Mouse (Mus musculus) midbrain, embryonic 15.5 days (tissue): ENCODE results near the gene Rbm20. TPM values are rescaled to one million over a fixed set of nuclear protein-coding genes. Genes with fewer than 3 reads are reported as not detected.

Experiments
- ATAC-seq: fragments of 200-750 bp; cut with Nextera tagmentation; replicated peaks from 2 replicates; pipeline ENCODE4 v1.8.0; 2017; ENCODE audit warnings: moderate TSS enrichment
- H3K27ac ChIP-seq: fragments of 300-500 bp; sonication (generic); 2 replicates; pipeline ENCODE4 v1.5.1; 2015; ENCODE audit warnings: mild to moderate bottlenecking, inconsistent platforms
- H3K27me3 ChIP-seq: fragments of 300-500 bp; sonication (generic); replicated peaks from 2 replicates; pipeline ENCODE4 v1.6.1; 2015; ENCODE audit warnings: inconsistent platforms
- H3K36me3 ChIP-seq: fragments of 300-500 bp; sonication (generic); replicated peaks from 2 replicates; pipeline ENCODE4 v1.6.1; 2015; ENCODE audit warnings: inconsistent platforms
- H3K4me1 ChIP-seq: fragments of 300-500 bp; sonication (generic); 2 replicates; pipeline ENCODE4 v1.6.1; 2015; ENCODE audit warnings: inconsistent platforms
- H3K4me2 ChIP-seq: fragments of 300-500 bp; sonication (generic); 2 replicates; pipeline ENCODE4 v1.6.1; 2015; ENCODE audit warnings: inconsistent platforms, mild to moderate bottlenecking, moderate library complexity
- H3K4me3 ChIP-seq: fragments of 300-500 bp; sonication (generic); 2 replicates; pipeline ENCODE4 v1.5.1; 2015; ENCODE audit warnings: mild to moderate bottlenecking, inconsistent platforms
- H3K9ac ChIP-seq: fragments of 300-500 bp; sonication (generic); 2 replicates; pipeline ENCODE4 v1.6.1; 2015; ENCODE audit warnings: mild to moderate bottlenecking, inconsistent platforms
- H3K9me3 ChIP-seq: fragments of 300-500 bp; sonication (generic); 2 replicates; pipeline ENCODE4 v1.6.1; 2016; ENCODE audit warnings: inconsistent platforms
- WGBS: fragments of 180-500 bp; shearing (Covaris S2); methylation state at CpG from one replicate; pipeline ENCODE4 v1.1.7; 2015; ENCODE audit warnings: mixed read lengths; 5-methylcytosine and 5-hydroxymethylcytosine counted together
- polyA plus RNA-seq: library from polyadenylated mRNA; unstranded; fragments of >200 nt; fragmentation: Nextera tagmentation; extraction: Ambion mirVana; gene quantifications from 2 replicates; pipeline ENCODE4 v1.2.1, GENCODE M21; 2015

Rbm20 gene
- polyA plus RNA-seq, 1 experiment from 2014 or later, result 1.0 TPM

GRCm38 (mm10) chr19:53768478-53768877 is 91.4 kb downstream of the Rbm20 start:
- ATAC-seq, result no peak

GRCm38 (mm10) chr19:53773937-53774640 is 97.0 kb downstream of the Rbm20 start:
- Histone ChIP-seq H3K9ac (no peak overlapping the region), H3K36me3 (no peaks in the 10 kb centered on the region), H3K9me3 (no peaks in the 10 kb centered on the region), H3K4me3 (no peak overlapping the region), H3K27me3 (no peaks in the 10 kb centered on the region), H3K4me2 (no peak overlapping the region), H3K4me1 (0 out of 2 replicates have a peak, but pooled peaks cover 5% of the 10 kb centered on the region), H3K27ac (no peak overlapping the region)
- WGBS, result 52% methylated on average over 11 of the region's 11 CpGs
- ATAC-seq, result 0 out of 2 replicates have a peak, but pooled peaks have one; percentile 54

More at GRCm38 (mm10) chr19:53768478-53768877, 91.4 kb downstream of the Rbm20 start:
- Histone ChIP-seq H3K9ac (no peak overlapping the region), H3K36me3 (no peaks in the 10 kb centered on the region), H3K9me3 (no peaks in the 10 kb centered on the region), H3K4me3 (no peak overlapping the region), H3K4me1 (no peaks in the 10 kb centered on the region), H3K4me2 (no peak overlapping the region), H3K27ac (no peak overlapping the region), H3K27me3 (no peaks in the 10 kb centered on the region)
- 36% methylated on average over 3 of the region's 3 CpGs for WGBS

- no peaks in the 10 kb centered on the region for H3K9me3 ChIP-seq
- ATAC-seq, result no peak
- no peak overlapping the region for H3K9ac ChIP-seq
- H3K36me3 ChIP-seq, result no peaks in the 10 kb centered on the region
- no peak overlapping the region for H3K27ac ChIP-seq
- WGBS, result 47% methylated on average over 7 of the region's 7 CpGs
- H3K4me1 ChIP-seq, result 0 out of 2 replicates have a peak, but pooled peaks cover 5% of the 10 kb centered on the region
- H3K27me3 ChIP-seq, result no peaks in the 10 kb centered on the region
- H3K4me2 ChIP-seq, result no peak overlapping the region
- H3K4me3 ChIP-seq, result no peak overlapping the region
Measured at GRCm38 (mm10) chr19:53774641-53775350, 97.7 kb downstream of the Rbm20 start.

- no peak for ATAC-seq
- H3K4me3 ChIP-seq, result no peak overlapping the region
- H3K36me3 ChIP-seq, result no peaks in the 10 kb centered on the region
- H3K4me2 ChIP-seq, result no peak overlapping the region
- H3K27ac ChIP-seq, result no peak overlapping the region
- 79% methylated on average over 9 of the region's 9 CpGs for WGBS
- H3K9ac ChIP-seq, result no peak overlapping the region
- H3K4me1 ChIP-seq, result no peaks in the 10 kb centered on the region
- H3K9me3 ChIP-seq, result no peaks in the 10 kb centered on the region
- no peaks in the 10 kb centered on the region; the same call in 1 of the 2 replicates for H3K27me3 ChIP-seq
Measured at GRCm38 (mm10) chr19:53779402-53779801, 102.3 kb downstream of the Rbm20 start.

- no peak overlapping the region for H3K4me2 ChIP-seq
- no peaks in the 10 kb centered on the region for H3K36me3 ChIP-seq
- H3K27me3 ChIP-seq, result no peaks in the 10 kb centered on the region; the same call in 1 of the 2 replicates
- H3K9ac ChIP-seq, result no peak overlapping the region
- no peaks in the 10 kb centered on the region for H3K9me3 ChIP-seq
- 92% methylated on average over 4 of the region's 4 CpGs for WGBS
- ATAC-seq, result no peak
- H3K4me3 ChIP-seq, result no peak overlapping the region
- H3K4me1 ChIP-seq, result no peaks in the 10 kb centered on the region
- no peak overlapping the region for H3K27ac ChIP-seq
Measured at GRCm38 (mm10) chr19:53779818-53780217, 102.7 kb downstream of the Rbm20 start.

GRCm38 (mm10) chr19:53780752-53781602 is 103.9 kb downstream of the Rbm20 start:
- no peak overlapping the region for H3K27ac ChIP-seq
- no peak for ATAC-seq

GRCm38 (mm10) chr19:53781826-53782225 is 104.7 kb downstream of the Rbm20 start:
- H3K9ac ChIP-seq, result no peak overlapping the region
- H3K36me3 ChIP-seq, result no peaks in the 10 kb centered on the region
- no peak overlapping the region for H3K27ac ChIP-seq
- H3K9me3 ChIP-seq, result no peaks in the 10 kb centered on the region
- no peaks in the 10 kb centered on the region; the same call in 1 of the 2 replicates for H3K27me3 ChIP-seq
- no peak overlapping the region for H3K4me2 ChIP-seq
- no peak for ATAC-seq
- H3K4me3 ChIP-seq, result no peak overlapping the region
- H3K4me1 ChIP-seq, result peaks cover 7% of the 10 kb centered on the region; the same call in 1 of the 2 replicates
- 90% methylated on average over 7 of the region's 7 CpGs for WGBS

More at GRCm38 (mm10) chr19:53780752-53781602, 103.9 kb downstream of the Rbm20 start:
- Histone ChIP-seq H3K27me3 (no peaks in the 10 kb centered on the region; the same call in 1 of the 2 replicates), H3K4me1 (no peaks in the 10 kb centered on the region), H3K9me3 (no peaks in the 10 kb centered on the region), H3K36me3 (no peaks in the 10 kb centered on the region), H3K4me3 (no peak overlapping the region), H3K4me2 (no peak overlapping the region), H3K9ac (no peak overlapping the region)
- WGBS, result 81% methylated on average over 9 of the region's 9 CpGs

- Histone ChIP-seq H3K4me1 (peaks cover 7% of the 10 kb centered on the region; the same call in 1 of the 2 replicates), H3K4me2 (no peak overlapping the region), H3K36me3 (no peaks in the 10 kb centered on the region), H3K9ac (no peak overlapping the region), H3K4me3 (no peak overlapping the region), H3K27me3 (no peaks in the 10 kb centered on the region), H3K9me3 (no peaks in the 10 kb centered on the region), H3K27ac (no peak overlapping the region)
- 94% methylated on average over 3 of the region's 3 CpGs for WGBS
- ATAC-seq, result no peak
Measured at GRCm38 (mm10) chr19:53785352-53785751, 108.2 kb downstream of the Rbm20 start.

- Histone ChIP-seq H3K36me3 (no peaks in the 10 kb centered on the region), H3K4me3 (no peak overlapping the region), H3K4me1 (peaks cover 7% of the 10 kb centered on the region; the same call in 1 of the 2 replicates), H3K9me3 (no peaks in the 10 kb centered on the region), H3K27ac (no peak overlapping the region), H3K4me2 (no peak overlapping the region), H3K27me3 (no peaks in the 10 kb centered on the region), H3K9ac (no peak overlapping the region)
- no peak for ATAC-seq
- WGBS, result 53% methylated on average over 2 of the region's 2 CpGs
Measured at GRCm38 (mm10) chr19:53786239-53786638, 109.1 kb downstream of the Rbm20 start.

- Histone ChIP-seq H3K4me1 (peaks cover 7% of the 10 kb centered on the region; the same call in 1 of the 2 replicates), H3K36me3 (no peaks in the 10 kb centered on the region), H3K9me3 (no peaks in the 10 kb centered on the region), H3K9ac (no peak overlapping the region), H3K4me2 (no peak overlapping the region), H3K27me3 (no peaks in the 10 kb centered on the region), H3K4me3 (no peak overlapping the region), H3K27ac (no peak overlapping the region)
- ATAC-seq, result no peak
- 64% methylated on average over 5 of the region's 5 CpGs for WGBS
Measured at GRCm38 (mm10) chr19:53786836-53787235, 109.7 kb downstream of the Rbm20 start.

GRCm38 (mm10) chr19:53788621-53789331 is 111.7 kb downstream of the Rbm20 start:
- Histone ChIP-seq H3K27ac (no peak overlapping the region), H3K4me3 (no peak overlapping the region), H3K27me3 (no peaks in the 10 kb centered on the region), H3K4me2 (no peak overlapping the region), H3K4me1 (peaks cover 7% of the 10 kb centered on the region; the same call in 1 of the 2 replicates), H3K36me3 (no peaks in the 10 kb centered on the region), H3K9ac (no peak overlapping the region), H3K9me3 (no peaks in the 10 kb centered on the region)
- no peak for ATAC-seq
- 88% methylated on average over 14 of the region's 14 CpGs for WGBS
